Mouse (Mus musculus) liver, embryonic 14.5 days (tissue): ENCODE results near the gene Emx1.

Experiments used
- CTCF ChIP-seq: IDR thresholded peaks from 2 replicates; pipeline ENCODE4 v1.5.1; 2016; ENCODE audit warnings: antibody characterized with exemption, low read depth, control low read depth
- EP300 ChIP-seq: IDR thresholded peaks from 2 replicates; pipeline ENCODE4 v1.6.1; 2016; ENCODE audit warnings: antibody characterized with exemption, low read depth

DNA sequence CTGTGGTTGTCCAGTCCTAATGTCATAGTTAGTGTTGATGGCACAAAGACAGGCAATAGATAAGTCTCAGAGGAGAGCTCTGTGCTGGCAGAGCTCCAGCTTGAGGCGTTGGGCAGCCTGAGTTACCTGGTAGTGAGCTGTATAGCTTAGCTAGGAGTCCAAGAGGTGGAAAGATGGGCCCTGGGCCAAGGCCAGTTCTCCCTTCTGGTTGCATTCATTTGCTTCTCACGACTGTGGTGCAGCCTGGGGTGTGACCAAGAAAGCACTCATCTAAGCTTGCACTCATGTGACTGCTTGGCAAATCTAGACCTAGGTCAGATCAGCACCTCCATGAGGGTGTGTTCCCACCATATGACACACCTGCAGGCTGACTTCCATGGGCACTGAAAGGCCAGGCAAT lies 10.7 kb downstream of the Emx1 start:
- TF ChIP-seq CTCF (no peak), EP300 (no peak)
